Mouse (Mus musculus): ENCODE measurements around the gene Tbc1d7. TPM values are rescaled to one million over a fixed set of nuclear protein-coding genes. Genes with fewer than 3 reads are reported as not detected.

Gene Tbc1d7
- 10 to 100 TPM; 40.3 to 45.0 TPM for total RNA-seq (2021)

GRCm38 (mm10) chr13:43171020-43171710 is at the start of gene Tbc1d7:
TSS of gene Tbc1d7 (minus strand) at chr13:43171501.
- peak; percentile 99 for DNase-seq

- no peak for DNase-seq
These were observed 49.3 kb upstream of the Tbc1d7 start for GRCm38 (mm10) chr13:43220635-43221034.

- no peak for DNase-seq
These were observed 47.5 kb upstream of the Tbc1d7 start for GRCm38 (mm10) chr13:43218764-43219163.

GRCm38 (mm10) chr13:43218284-43218683 is 47.0 kb upstream of the Tbc1d7 start:
- DNase-seq = no peak

GRCm38 (mm10) chr13:43217686-43218085 is 46.4 kb upstream of the Tbc1d7 start:
- DNase-seq = no peak

- no peak for DNase-seq
These were observed 45.8 kb upstream of the Tbc1d7 start for GRCm38 (mm10) chr13:43217059-43217458.

GRCm38 (mm10) chr13:43215994-43216706 is 44.8 kb upstream of the Tbc1d7 start:
- no peak for DNase-seq

GRCm38 (mm10) chr13:43215144-43215993 is 44.1 kb upstream of the Tbc1d7 start:
- no peak for DNase-seq

GRCm38 (mm10) chr13:43212338-43212737 is 41.0 kb upstream of the Tbc1d7 start:
- DNase-seq = peak; percentile 59

GRCm38 (mm10) chr13:43210956-43211355 is 39.7 kb upstream of the Tbc1d7 start:
- no peak for DNase-seq

- DNase-seq = no peak
These were observed 38.3 kb upstream of the Tbc1d7 start for GRCm38 (mm10) chr13:43209560-43209959.

GRCm38 (mm10) chr13:43208914-43209439 is 37.7 kb upstream of the Tbc1d7 start:
- DNase-seq = no peak

- no peak for DNase-seq
These were observed 34.9 kb upstream of the Tbc1d7 start for GRCm38 (mm10) chr13:43206118-43206683.

- DNase-seq = no peak
These were observed 32.3 kb upstream of the Tbc1d7 start for GRCm38 (mm10) chr13:43203641-43204040.

- peak; percentile 77 for DNase-seq
These were observed 31.9 kb upstream of the Tbc1d7 start for GRCm38 (mm10) chr13:43203234-43203633.

- no peak for DNase-seq
These were observed 31.1 kb upstream of the Tbc1d7 start for GRCm38 (mm10) chr13:43202351-43202750.

- peak; percentile 74 for DNase-seq
These were observed 29.7 kb upstream of the Tbc1d7 start for GRCm38 (mm10) chr13:43201033-43201432.

GRCm38 (mm10) chr13:43200473-43200872 is 29.2 kb upstream of the Tbc1d7 start:
- no peak for DNase-seq

GRCm38 (mm10) chr13:43199749-43200148 is 28.4 kb upstream of the Tbc1d7 start:
- peak; percentile 66 for DNase-seq

GRCm38 (mm10) chr13:43199282-43199681 is 28.0 kb upstream of the Tbc1d7 start:
- DNase-seq = no peak

- DNase-seq = no peak
These were observed 25.9 kb upstream of the Tbc1d7 start for GRCm38 (mm10) chr13:43197187-43197586.

- peak; percentile 81 for DNase-seq
These were observed 24.7 kb upstream of the Tbc1d7 start for GRCm38 (mm10) chr13:43196000-43196399.
